Mouse (Mus musculus) brain, embryonic 14.5 days (tissue): ENCODE data around the gene Nucb2.

Source experiments
- CTCF ChIP-seq: fragments of 200-500 bp; IDR thresholded peaks from 2 replicates; pipeline ENCODE4 v1.5.1; 2012; ENCODE audit warnings: inconsistent platforms, mild to moderate bottlenecking, moderate library complexity, borderline replicate concordance; ENCODE audit not compliant: insufficient read depth, insufficient read length; ENCODE audit errors: extremely low read depth
- POLR2A ChIP-seq: fragments of 200-500 bp; IDR thresholded peaks from 2 replicates; pipeline ENCODE4 v1.6.1; 2012; ENCODE audit warnings: mild to moderate bottlenecking, inconsistent platforms, borderline replicate concordance; ENCODE audit not compliant: poor library complexity, insufficient read depth, insufficient read length, severe bottlenecking; ENCODE audit errors: extremely low read depth

DNA sequence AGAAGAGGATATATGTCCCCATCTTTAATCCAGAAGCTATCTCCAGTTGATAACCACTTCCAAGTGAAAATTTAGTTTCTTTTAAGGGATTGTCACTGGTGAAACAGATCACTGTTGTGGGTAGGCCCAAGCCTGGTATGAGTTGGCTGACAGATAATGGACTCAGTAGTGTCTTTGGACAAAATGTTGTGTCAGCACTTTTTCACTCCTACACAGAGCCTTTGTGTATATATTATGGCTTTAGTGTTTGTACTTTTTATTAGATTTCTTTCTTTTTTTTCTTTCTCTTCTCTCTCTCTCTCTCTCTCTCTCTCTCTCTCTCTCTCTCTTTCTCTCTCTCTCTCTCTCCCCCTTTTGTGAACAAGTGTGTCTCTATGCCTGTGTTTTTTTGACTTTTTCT is 52.7 kb downstream of the Nucb2 start:
- no peak for TF ChIP-seq POLR2A
- TF ChIP-seq CTCF = no peak
